Mouse (Mus musculus) kidney, postnatal 4 days (tissue): Measurements from ENCODE around the gene Nr5a1.

Source experiments
- DNase-seq, 2 experiments: peaks; one replicate each; pipeline ENCODE4 v3.0.0; 2021; ENCODE audit warnings: mixed read lengths in 2 of 2

Gene Nr5a1

GRCm38 (mm10) chr2:38700177-38700576, 14.2 kb downstream of the Nr5a1 start:
- DNase-seq = no peak

- DNase-seq = no peak
Observed at GRCm38 (mm10) chr2:38698623-38699022, 15.7 kb downstream of the Nr5a1 start.

DNA sequence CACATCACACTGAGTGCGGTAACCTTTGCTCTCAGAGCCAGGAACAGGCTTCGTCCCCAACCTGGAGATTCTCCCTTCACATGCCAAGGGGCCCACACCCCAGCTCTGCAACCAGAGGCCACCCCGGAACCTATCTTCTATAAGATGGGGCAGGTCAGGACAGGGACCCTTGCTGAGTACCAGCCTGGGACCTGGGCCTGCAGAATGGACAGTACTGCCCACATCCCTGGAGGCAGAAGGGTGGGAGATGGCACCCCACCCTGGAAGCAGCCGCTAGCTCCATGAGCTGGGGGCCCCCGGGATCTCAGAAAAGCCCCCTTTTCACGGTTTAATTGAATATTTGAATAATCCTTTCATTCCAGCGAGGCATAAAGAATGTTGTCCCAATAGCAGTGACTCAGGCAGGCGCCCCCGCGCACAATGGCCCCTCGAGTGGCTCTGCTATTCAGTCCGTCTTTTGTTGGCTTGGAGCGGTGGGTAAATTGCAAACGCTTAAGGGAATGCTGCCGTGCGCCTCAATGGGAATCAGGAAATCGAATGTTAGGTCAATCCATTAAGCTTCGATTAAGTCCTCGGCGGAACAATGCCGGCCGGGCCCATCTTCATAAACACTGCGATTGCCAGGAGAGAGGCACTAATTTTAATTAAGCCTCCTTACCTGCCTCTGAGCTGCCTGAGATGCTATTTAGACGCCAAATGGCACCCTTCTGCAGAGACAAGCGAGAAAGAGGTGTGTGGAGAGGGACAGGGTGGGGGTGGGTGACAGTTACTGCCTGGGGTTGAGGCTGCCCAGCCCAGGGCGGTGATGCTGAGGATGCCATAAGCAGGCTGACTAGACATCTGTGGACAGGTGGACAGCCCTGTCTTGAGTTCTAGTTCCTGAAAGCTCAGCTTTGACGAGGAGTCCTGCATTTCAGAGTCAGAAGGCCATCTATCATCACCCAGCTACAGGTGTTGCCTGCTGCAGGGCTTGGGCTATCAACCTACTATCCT, 16.9 kb downstream of the Nr5a1 start:
- no peak for DNase-seq

- no peak for DNase-seq
Observed at GRCm38 (mm10) chr2:38695770-38696169, 18.6 kb downstream of the Nr5a1 start.

GRCm38 (mm10) chr2:38691542-38691941, 22.8 kb downstream of the Nr5a1 start:
- peak; percentile 78 to 79 for DNase-seq

DNA sequence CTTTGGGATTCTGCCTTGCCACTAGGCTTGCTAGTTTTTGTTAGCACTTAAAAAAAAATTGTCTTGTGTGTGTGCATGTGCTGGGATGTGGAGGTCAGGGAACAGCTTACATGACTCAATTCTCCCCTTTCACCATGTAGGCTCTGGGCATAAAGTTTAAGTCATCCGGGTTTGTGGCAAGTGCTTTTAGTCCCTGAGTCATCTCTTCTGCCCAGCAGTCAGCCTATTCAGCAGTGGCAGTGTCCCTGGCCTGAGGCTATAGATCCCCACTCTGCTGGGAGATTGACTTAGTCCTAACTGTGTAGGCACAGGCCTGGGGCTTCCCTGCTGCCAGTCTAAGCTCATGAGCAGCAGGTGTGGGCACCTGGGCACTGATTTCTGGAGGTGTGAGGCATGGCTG, 24.5 kb downstream of the Nr5a1 start:
- no peak for DNase-seq

DNA sequence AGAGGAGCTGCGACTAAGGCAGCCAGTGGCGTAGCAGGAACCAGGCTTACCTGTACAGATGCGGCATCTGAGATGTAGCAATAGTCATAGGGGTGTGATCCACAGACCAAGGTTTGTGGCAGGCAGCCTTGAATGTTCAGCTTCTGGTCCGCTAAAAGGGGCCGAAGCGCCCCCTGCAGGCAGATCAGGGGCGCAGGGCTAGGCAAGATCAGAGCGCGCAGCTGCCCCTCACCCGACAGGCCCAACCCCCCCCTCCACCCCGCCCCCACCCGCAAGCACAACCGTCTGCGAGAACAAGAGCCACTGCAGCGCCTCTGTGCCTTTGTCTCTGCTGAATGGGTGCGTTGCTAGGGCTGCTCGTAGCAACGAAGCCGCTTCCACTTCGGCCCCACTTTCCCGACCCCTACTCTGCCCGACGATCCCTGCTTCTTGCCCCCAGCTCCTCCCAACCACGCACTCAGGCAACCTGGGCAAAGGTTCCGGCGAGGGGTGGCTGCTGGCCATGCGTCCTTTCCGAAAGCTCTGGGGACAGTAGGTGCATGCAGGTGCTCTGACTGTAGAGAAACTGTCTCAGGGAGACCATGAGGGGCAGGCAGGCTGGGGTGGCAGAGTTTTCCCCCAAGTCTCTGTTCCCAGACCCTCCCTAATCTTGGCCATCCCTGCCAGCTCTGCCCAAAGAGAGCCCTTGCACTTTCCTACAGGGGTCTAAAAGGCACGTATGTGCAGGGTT, 25.4 kb downstream of the Nr5a1 start:
- peak; percentile 62 to 75 for DNase-seq

GRCm38 (mm10) chr2:38685746-38686145, 28.6 kb downstream of the Nr5a1 start:
- no peak for DNase-seq

DNA sequence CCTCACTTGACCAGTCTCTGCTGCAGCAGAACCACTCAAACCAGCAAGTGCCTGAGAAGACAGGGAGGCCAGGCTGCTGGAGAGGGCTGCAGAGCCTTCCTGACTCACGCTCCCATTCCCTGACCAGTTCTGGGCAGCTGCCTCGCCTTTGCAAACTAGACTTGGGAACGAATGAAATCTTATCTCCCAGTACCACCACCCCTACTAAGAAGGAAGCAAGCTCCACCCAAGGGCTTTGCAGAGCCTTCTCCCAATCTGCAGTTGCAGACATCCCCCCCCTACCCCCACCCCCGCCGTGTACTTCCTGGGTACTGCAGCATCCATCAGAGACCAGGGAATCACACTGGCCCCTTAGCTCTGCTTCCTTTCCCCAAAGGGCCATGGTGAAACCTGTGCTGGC, 31.3 kb downstream of the Nr5a1 start:
- DNase-seq = no peak

DNA sequence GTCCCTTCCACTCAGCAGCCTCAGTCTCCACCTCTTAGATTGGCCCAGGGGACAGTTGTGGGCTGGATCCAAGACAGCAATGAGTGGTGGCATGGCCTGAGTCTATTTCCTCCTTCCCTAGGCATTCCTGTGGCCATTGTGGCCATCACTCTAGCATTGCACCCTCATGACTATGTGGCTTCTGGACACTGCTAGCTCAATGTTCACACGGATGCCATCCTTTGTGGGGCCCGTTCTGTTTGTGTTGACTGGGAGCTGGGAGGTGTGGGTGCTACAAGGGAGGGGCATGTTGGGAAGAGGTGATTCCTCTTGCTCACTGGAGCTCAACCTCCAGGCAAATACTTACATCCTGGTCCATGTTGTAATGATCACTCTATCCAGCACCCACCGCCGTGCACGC, 32.1 kb downstream of the Nr5a1 start:
- DNase-seq = no peak

DNA sequence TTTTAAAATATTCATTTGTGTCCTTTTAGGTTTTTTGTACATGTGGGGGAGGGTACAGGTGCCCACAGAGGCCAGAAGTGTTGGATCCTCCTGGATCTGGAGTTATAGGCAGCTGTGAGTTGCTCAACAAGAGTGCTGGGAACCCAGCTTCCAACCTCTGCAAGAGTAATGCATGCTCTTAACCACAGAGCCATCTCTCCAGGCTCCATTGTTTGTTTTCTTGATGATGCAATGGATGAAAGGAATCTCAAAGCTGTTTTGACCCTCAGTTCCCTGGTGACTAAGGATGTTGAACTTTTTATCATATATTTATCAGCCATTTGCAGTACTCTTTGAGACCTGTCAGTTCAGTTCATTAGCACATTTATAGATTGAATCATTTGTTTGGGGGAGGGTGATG, 35.4 kb downstream of the Nr5a1 start:
- no peak for DNase-seq

DNA sequence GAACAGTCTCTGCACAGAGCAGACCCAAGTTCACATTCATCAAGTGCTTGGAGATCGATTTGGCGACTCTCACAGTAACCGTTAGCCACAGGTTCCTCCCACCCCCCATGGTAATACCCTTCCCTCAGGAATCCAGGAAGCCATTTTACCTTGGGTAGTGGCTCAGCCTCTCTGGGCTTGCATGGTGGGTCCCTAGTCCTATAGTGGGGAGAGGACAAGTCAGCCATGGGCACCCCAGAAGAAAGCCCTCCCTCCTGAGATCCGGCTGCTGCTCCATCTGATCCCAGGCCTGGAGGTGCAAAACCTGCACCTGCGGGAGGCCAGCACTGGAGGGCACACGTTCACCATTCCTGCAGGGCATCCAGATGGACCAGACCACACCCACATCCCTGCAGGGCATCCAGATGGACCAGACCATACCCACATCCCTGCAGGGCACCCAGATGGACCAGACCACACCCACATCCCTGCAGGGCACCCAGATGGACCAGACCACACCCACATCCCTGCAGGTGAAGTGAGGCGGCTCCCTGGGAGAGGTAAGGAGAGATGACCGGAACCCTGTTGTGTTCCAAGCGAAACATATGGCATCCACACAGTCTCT, 38.9 kb downstream of the Nr5a1 start:
- peak; percentile 45 to 58 for DNase-seq

GRCm38 (mm10) chr2:38672496-38672895, 41.8 kb downstream of the Nr5a1 start:
- no peak for DNase-seq

DNA sequence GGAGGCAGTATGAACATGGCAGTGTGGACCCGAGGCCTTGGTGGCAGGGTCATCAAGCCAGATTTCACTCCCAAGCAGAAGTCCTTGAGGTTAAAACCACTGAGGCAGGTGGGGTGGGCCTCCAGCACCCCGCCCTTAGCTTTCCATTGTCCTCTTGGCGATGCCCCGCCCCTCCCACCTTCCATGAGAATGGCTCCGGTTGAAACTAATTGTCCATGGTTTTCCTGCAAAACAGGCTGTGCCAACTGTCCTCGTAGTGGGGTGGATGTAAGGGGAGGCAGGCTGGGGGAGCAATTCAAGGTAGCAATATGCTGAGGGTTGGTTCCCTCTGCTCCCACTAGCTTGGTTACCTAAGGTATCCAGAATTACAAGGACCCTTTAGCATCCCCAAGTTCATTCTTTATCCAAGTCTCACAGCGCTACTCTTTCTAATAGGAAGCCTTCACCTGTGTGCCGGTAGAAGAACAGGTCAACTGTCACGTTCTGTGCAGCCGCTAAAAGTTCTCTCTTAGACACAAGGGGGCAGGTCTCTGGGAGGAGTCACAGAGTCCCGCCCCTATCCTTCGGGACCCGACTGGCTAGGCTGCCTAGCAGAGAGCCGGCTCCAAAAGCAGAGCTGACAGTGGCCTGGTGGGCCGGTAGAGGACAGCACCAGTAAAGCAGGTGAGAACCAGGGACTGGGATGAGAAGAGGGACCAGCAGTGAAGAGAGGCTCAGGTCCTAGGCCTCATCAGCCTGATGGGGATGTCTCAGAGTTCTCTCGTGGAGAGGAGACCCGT, 45.4 kb downstream of the Nr5a1 start:
- DNase-seq = peak; percentile 54 to 67

GRCm38 (mm10) chr2:38661398-38661797, 52.9 kb downstream of the Nr5a1 start:
- no peak for DNase-seq

- peak; percentile 88 for DNase-seq
Observed at GRCm38 (mm10) chr2:38658338-38658836, 56.0 kb downstream of the Nr5a1 start.

DNA sequence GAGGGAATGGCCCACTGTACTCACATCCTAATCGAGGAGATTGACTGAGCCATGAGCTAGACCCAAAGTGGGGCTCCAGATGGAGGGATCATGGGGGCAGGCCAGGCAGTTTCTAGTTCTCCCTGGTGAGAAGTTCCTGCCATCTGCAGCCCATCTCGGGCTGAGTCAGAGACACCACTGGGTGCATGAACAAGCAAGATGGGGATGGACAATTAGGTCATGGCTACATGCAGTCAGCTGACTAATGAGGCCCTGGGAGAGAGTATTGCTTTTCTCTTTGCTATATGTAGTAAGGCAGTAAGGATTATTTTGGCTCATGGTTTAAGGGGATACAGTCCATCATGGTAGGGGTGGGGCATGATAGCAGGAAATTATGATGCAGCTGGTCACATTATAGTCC, 60.6 kb downstream of the Nr5a1 start:
- DNase-seq = no peak

- DNase-seq = no peak
Observed at GRCm38 (mm10) chr2:38653293-38653619, 61.1 kb downstream of the Nr5a1 start.

GRCm38 (mm10) chr2:38652565-38653292, 61.6 kb downstream of the Nr5a1 start:
- no peak for DNase-seq

DNA sequence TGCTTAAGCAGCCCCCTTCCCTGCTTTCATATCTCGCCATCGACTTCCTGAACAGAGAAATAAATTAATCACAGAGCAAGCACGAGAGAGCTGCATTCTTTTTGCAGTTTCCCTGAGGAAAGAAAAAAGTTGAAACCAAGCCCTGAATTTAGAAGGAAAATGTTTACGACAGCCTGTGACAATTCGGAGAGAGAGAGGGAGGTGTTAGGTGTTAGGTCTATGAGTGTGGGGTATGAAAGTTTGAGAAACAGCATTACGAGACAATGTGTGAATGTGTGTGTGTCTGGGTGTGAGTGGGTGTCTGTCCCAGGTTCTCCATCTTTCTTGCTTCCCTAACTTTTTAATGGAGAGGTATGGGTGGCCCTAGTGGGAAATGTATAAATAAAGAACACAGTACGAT, 62.2 kb downstream of the Nr5a1 start:
- no peak for DNase-seq

DNA sequence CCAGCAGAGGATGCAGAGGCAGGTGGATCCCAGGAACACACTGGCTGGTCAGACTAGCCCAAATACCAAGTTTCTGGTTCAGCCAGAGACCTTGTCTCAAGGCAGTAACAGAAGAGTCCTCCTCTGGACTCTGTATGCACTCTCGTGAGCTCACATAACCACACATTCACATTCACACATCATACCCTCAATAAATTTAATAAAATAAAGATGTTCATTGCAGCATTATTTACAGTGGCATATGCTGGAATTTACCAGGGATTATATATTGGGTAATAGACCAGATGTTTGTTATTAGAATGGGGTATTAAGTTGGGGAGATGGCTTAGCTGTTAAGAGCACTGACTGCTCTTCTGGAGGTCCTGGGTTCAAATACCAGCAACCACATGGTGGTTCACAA, 64.0 kb downstream of the Nr5a1 start:
- DNase-seq = no peak

GRCm38 (mm10) chr2:38647661-38648060, 66.7 kb downstream of the Nr5a1 start:
- no peak for DNase-seq
